Mouse (Mus musculus): ENCODE measurements around the gene Nfkb2. TPM values are rescaled to one million over a fixed set of nuclear protein-coding genes. Genes with fewer than 3 reads are reported as not detected.

Gene Nfkb2
- polyA plus RNA-seq, 1 experiment from 2014 or later = 22.0 TPM

DNA sequence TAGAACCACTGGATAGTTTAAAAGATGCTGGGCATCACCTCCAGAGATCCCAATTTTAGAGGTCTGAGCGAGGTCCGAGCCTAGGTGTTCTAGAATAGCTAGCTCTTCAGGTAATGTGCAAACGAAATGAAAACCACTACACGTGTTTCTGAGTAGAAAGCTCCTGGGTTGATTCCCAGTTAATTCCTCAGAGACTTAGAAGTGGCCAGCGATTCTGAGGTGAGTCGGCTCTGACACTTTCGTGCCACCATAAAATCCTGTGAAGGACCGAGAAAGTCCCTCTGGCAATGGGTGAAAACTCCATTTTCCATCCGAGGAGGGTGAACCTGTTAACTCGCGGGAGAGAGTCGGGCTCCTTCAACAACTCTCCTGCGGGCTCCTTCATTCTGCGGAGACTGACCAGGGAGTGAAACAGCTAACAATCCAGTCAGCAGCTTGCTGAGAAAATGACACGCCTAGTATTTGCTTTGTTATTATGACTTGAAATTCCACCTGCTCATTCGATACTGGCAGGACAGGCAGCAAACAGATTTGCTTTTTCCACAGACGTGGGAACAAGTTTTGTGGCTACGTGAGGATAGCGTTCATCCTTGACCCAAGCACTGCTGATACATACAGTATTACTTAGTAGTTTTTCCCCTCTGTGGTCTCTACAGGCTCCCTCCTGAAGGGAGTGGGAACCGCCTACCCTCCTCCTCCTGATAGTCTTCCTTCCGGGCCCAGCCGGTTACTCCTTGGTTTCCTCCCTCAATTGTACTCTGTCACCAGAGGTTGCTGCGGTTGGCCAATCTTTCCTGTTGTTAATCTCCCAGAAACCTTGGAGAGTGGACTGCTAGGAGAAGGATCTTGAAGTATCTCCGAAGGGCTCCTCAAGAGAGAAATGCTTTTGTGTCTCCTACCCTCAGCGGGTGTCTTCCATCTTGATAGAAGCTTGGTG, 53.5 kb downstream of the Nfkb2 start:
- no peaks in the 10 kb centered on the region for H3K36me3 ChIP-seq (ENCODE audit: inconsistent target)
- H3K4me3 ChIP-seq (ENCODE audit: inconsistent target) = peak overlapping the region; percentile 69
- 4% methylated on average over 25 of the region's 25 CpGs for WGBS (ENCODE audit: missing documents)
- H3K79me2 ChIP-seq (ENCODE audit: inconsistent target) = peaks cover 13% of the 10 kb centered on the region; the same call in 1 of the 2 replicates
- peak overlapping the region; percentile 42 for H3K27ac ChIP-seq

DNA sequence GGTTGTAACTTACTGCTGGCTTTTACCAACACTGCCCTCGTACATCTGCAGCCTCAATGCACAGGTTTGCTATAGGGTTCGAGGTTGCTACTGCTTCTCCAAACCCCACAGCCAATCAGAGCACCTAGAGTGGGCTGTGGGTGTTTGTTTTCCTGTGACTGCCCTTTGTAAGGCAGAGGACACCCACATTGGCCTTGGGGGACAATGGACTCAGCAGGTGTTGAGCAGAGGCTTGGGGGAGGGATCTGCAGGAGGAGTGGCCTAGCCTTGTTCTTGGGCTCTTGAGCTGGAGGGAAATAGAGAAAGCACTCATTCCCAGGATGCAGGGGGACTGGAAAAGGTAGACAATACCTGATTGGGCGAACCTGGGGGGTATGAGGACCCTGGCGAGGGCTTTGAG, 54.3 kb downstream of the Nfkb2 start:
- peak overlapping the region; percentile 69; the same call in 1 of the 2 replicates for H3K4me3 ChIP-seq (ENCODE audit: inconsistent target)
- H3K36me3 ChIP-seq (ENCODE audit: inconsistent target) = no peaks in the 10 kb centered on the region
- WGBS (ENCODE audit: missing documents) = 40% methylated on average over 4 of the region's 4 CpGs
- H3K79me2 ChIP-seq (ENCODE audit: inconsistent target) = peaks cover 13% of the 10 kb centered on the region; the same call in 1 of the 2 replicates
- H3K27ac ChIP-seq = peak overlapping the region; percentile 42

Other genes starting within 250 kb of the Nfkb2 start
- 18.8 to 68.9 TPM (median 43.9 TPM) in 3 replicates for gene Nolc1, start 228.5 kb upstream of the Nfkb2 start, polyA plus RNA-seq (2018)
- 0.12 TPM in 1 of 3 replicates, not detected in the others for gene Elovl3, start 172.4 kb upstream of the Nfkb2 start, polyA plus RNA-seq (2018)
- gene Pitx3, start 156.0 kb upstream of the Nfkb2 start, polyA plus RNA-seq (2018) = not detected in 3 replicates
- 26.0 to 52.8 TPM (median 26.1 TPM) in 3 replicates for gene Gbf1, start 151.8 kb upstream of the Nfkb2 start, polyA plus RNA-seq (2018)
- gene Psd, start 22.8 kb downstream of the Nfkb2 start, polyA plus RNA-seq (2018) = 0.13 to 0.33 TPM in 2 of 3 replicates, not detected in the other
- 1.1 to 6.6 TPM (median 6.4 TPM) in 3 replicates for gene Fbxl15, start 23.9 kb downstream of the Nfkb2 start, polyA plus RNA-seq (2018)
- 107 to 134 TPM (median 122 TPM) in 3 replicates for gene Cuedc2, start 34.4 kb downstream of the Nfkb2 start, polyA plus RNA-seq (2018)
- 15.2 to 23.8 TPM (median 20.1 TPM) in 3 replicates for gene Mfsd13a, start 36.8 kb downstream of the Nfkb2 start, polyA plus RNA-seq (2018)
- gene 2310034G01Rik, start 46.0 kb downstream of the Nfkb2 start, polyA plus RNA-seq (2018) = 0.17 to 0.31 TPM (median 0.27 TPM) in 3 replicates
- gene Actr1a, start 91.4 kb downstream of the Nfkb2 start, polyA plus RNA-seq (2018) = 93.8 to 117 TPM (median 112 TPM) in 3 replicates
- gene Sufu, start 92.6 kb downstream of the Nfkb2 start, polyA plus RNA-seq (2018) = 7.6 to 9.7 TPM (median 8.7 TPM) in 3 replicates
- gene Trim8, start 197.4 kb downstream of the Nfkb2 start, polyA plus RNA-seq (2018) = 33.5 to 58.8 TPM (median 46.5 TPM) in 3 replicates

Measured in macrophage (primary cell).